8 mouse cellular contexts compared by ENCODE assay signal in the genomic region with DNA sequence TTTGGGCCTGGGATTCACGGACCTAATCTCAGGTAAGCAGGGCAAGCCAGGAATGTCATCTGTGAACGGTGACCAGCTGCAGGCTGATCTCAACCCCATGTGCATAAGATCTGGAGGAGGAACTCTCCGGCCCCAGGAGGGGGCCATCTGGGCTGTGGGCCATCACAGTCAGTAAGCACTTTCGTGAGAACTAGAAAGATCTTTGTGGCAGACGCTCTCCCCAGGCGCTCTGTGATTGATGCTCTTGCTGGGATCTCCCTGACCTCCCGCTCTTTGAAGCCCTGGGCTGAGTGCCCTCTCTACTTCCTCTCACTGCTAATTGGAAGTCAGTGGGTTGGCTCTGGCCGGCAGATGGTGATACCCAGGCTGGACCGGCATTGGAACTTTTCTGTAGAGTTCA.
DNase-seq lines count a peak whose midpoint lies in the region; ATAC-seq lines count a peak whose summit lies in the region.

No protein-coding gene starts in this region.

- no peaks in the 10 kb centered on the region for H3K36me3 ChIP-seq in embryonic facial prominence, embryonic 10.5 days (replicated peaks)
- H3K36me3 ChIP-seq in lung, embryonic 16.5 days (ENCODE audit: control insufficient read depth, insufficient read depth, low read length): no peaks in the 10 kb centered on the region

- no peaks in the 10 kb centered on the region; the same call in 1 of the 2 replicates for H3K9me3 ChIP-seq in embryonic facial prominence, embryonic 10.5 days
- H3K9me3 ChIP-seq in lung, embryonic 16.5 days (ENCODE audit: control insufficient read depth, low read length): no peaks in the 10 kb centered on the region

- peaks cover 27% of the 10 kb centered on the region for H3K4me1 ChIP-seq in embryonic facial prominence, embryonic 10.5 days
- H3K4me1 ChIP-seq in lung, embryonic 16.5 days (replicated peaks; ENCODE audit: control insufficient read depth, insufficient read depth, low read length): peaks cover 4% of the 10 kb centered on the region; the same call in 1 of the 2 replicates

- H3K27me3 ChIP-seq in embryonic facial prominence, embryonic 10.5 days (replicated peaks; ENCODE audit: low read depth, poor library complexity, severe bottlenecking): no peaks in the 10 kb centered on the region
- H3K27me3 ChIP-seq in lung, embryonic 16.5 days (ENCODE audit: control insufficient read depth, insufficient read depth, low read depth, low read length): no peaks in the 10 kb centered on the region

- DNase-seq in heart, adult 11 months: peak; percentile 88
- no peak for DNase-seq in heart, postnatal 36 days
- DNase-seq in adrenal gland, adult 2 months: peak; percentile 73
- DNase-seq in embryonic facial prominence, embryonic 10.5 days (ENCODE audit: low spot score): peak; percentile 38
- no peak for DNase-seq in spleen, adult 18-20 months
- no peak for DNase-seq in spleen, postnatal 14 days (ENCODE audit: low spot score in 2 of 2)
- DNase-seq in thymus, adult 18-20 months: no peak

- H3K4me2 ChIP-seq in lung, embryonic 16.5 days (ENCODE audit: low read depth, low read length): no peak overlapping the region

- 45% methylated on average over 9 of the region's 9 CpGs for WGBS in embryonic facial prominence, embryonic 10.5 days
- 21% methylated on average over 9 of the region's 9 CpGs for WGBS in lung, embryonic 16.5 days

- intact Hi-C loops in heart, postnatal 36 days (cut with DNase I): no loop called here

- H3K4me3 ChIP-seq in embryonic facial prominence, embryonic 10.5 days: no peak overlapping the region
- no peak overlapping the region for H3K4me3 ChIP-seq in lung, embryonic 16.5 days (ENCODE audit: low read length)

- H3K9ac ChIP-seq in lung, embryonic 16.5 days (ENCODE audit: low read length): no peak overlapping the region

- ATAC-seq in lung, embryonic 16.5 days (ENCODE audit: low read depth): peak; percentile 67

- H3K27ac ChIP-seq in embryonic facial prominence, embryonic 10.5 days (replicated peaks): peak overlapping the region; percentile 15; the same call in 1 of the 2 replicates
- H3K27ac ChIP-seq in lung, embryonic 16.5 days (ENCODE audit: low read length): no peak overlapping the region

Comparison
In these comparisons a context has a peak if more than half of its experiments do, and no peak if none do; other contexts are left out.
1. DNase-seq: peak in heart, adult 11 months (single experiment), adrenal gland, adult 2 months (single experiment) and embryonic facial prominence, embryonic 10.5 days (single experiment); none in heart, postnatal 36 days (0 of 2), spleen, adult 18-20 months (0 of 2), spleen, postnatal 14 days (0 of 2) and thymus, adult 18-20 months (0 of 2).